Mouse (Mus musculus) heart, postnatal 0 days (tissue): ENCODE results near the gene Amz2. TPM values are rescaled to one million over a fixed set of nuclear protein-coding genes. Genes with fewer than 3 reads are reported as not detected.

ENCODE experiments used
- ATAC-seq: fragments of 200-750 bp; cut with Nextera tagmentation; 2 replicates; pipeline ENCODE4 v1.8.0; 2017; ENCODE audit warnings: low read depth, moderate number of reproducible peaks, moderate library complexity; ENCODE audit not compliant: insufficient read depth
- DNase-seq: peaks from one replicate; pipeline ENCODE4 v3.0.0-alpha.2; 2016; ENCODE audit warnings: low spot score
- H3K27ac ChIP-seq: fragments of 300-500 bp; sonication (generic); 2 replicates; pipeline ENCODE4 v1.5.1; 2014; ENCODE audit warnings: low read depth, mild to moderate bottlenecking
- H3K27me3 ChIP-seq: fragments of 300-500 bp; sonication (generic); 2 replicates; pipeline ENCODE4 v1.6.1; 2014; ENCODE audit warnings: low read length, mixed read lengths; ENCODE audit not compliant: control insufficient read depth, insufficient read depth
- H3K36me3 ChIP-seq: fragments of 300-500 bp; sonication (generic); replicated peaks from 2 replicates; pipeline ENCODE4 v1.6.1; 2014; ENCODE audit warnings: low read length, mixed read lengths; ENCODE audit not compliant: control insufficient read depth, insufficient read depth
- H3K4me1 ChIP-seq: fragments of 300-500 bp; sonication (generic); 2 replicates; pipeline ENCODE4 v1.6.1; 2014; ENCODE audit warnings: antibody characterized with exemption; ENCODE audit not compliant: control insufficient read depth, insufficient read depth
- H3K4me2 ChIP-seq: fragments of 300-500 bp; sonication (generic); 2 replicates; pipeline ENCODE4 v1.6.1; 2014; ENCODE audit warnings: low read depth, mild to moderate bottlenecking, low read length, moderate library complexity
- H3K4me3 ChIP-seq: fragments of 300-500 bp; sonication (generic); 2 replicates; pipeline ENCODE4 v1.5.1; 2014; ENCODE audit warnings: low read depth, low read length
- H3K9ac ChIP-seq: fragments of 300-500 bp; sonication (generic); replicated peaks from 2 replicates; pipeline ENCODE4 v1.6.1; 2014; ENCODE audit warnings: low read depth, low read length, mixed read lengths
- H3K9me3 ChIP-seq: fragments of 300-500 bp; sonication (generic); replicated peaks from 2 replicates; pipeline ENCODE4 v1.6.1; 2016; ENCODE audit warnings: low read length; ENCODE audit not compliant: control insufficient read depth
- CTCF ChIP-seq: IDR thresholded peaks from 2 replicates; pipeline ENCODE4 v1.5.1; 2016; ENCODE audit warnings: antibody characterized with exemption, control low read depth, low read depth
- EP300 ChIP-seq: IDR thresholded peaks from 2 replicates; pipeline ENCODE4 v1.6.1; 2016; ENCODE audit warnings: antibody characterized with exemption, low read depth
- WGBS: fragments of 180-500 bp; shearing (Covaris S2); extraction: QIAGEN DNeasy Blood & Tissue Kit; methylation state at CpG from one replicate; pipeline ENCODE4 v1.1.7; 2014; 5-methylcytosine and 5-hydroxymethylcytosine counted together
- polyA plus RNA-seq: library from polyadenylated mRNA; unstranded; fragments of >200 nt; fragmentation: Nextera tagmentation; extraction: Ambion mirVana; gene quantifications from 2 replicates; pipeline ENCODE4 v1.2.1, GENCODE M21; 2015
- total RNA-seq: library from RNA; depleted of rRNA; stranded (reverse); fragments of >200 nt; gene quantifications from 2 replicates; pipeline ENCODE4 v1.2.3, GENCODE M21; 2014; ENCODE audit warnings: low replicate concordance

Gene Amz2
- total and polyA plus RNA-seq, 2 experiments from 2014 or later, result 33.7 to 65.6 TPM

DNA sequence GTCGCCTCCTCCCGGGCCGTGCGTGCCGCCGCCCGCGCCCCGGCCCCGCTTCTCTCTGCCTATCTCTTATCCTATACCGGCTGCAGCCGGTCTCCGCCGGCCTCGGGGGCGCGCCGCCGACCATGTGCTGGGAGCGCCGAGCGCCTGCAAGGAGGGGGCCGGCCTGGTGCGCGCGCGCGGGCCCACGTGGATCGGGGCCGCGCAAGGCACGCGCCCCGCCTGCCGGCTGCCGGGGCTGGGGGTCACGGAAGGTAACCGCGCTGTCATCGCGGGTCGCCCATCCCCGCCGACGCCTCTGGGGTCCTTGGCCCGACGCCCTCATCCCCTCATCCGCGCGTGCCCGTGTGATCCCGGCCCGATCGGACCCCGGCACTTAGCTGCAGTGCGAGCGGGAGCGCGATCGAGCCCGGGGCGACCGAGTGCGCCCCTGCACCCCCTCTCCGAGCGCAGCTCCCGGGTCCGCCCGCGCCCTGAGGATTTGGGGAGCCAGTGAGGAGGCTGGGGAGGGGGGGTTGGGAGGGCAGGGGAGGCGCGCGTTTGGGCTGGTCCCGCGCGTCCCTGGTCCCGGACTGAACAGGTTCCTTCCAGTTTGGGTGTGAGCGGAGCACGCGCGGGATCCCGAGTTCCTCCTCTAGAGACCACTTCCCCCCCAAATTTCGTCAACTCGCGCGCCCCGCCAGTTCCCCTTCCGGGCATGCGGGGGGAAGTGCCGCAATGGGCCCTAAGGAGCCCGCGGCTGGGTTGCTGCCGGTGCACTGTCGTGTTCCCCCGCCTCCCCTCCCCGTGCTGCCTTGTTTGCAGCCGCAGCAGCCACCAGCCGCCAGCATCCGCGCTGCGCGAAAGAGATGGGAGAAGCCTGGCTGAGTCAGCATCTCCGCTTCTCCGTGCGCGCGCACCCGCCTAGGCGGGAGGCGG lies 47.7 kb downstream of the Amz2 start, which contains the start of the genes Arsg and Slc16a6:
Gene Arsg, plus strand, starts transcription at position 204 of the 915 bp plus-strand sequence.
Gene Slc16a6, minus strand, starts transcription at position 428 of the 915 bp plus-strand sequence.
- DNase-seq (peak; percentile 77), ATAC-seq (peak; percentile 82)
- H3K4me2 ChIP-seq, result peak within 1 kb of the TSS; percentile 98
- H3K4me1 ChIP-seq, result 0 out of 2 replicates have a peak, but pooled peaks cover 3% of the 10 kb centered on the region
- WGBS, result under 1% methylated on average over 90 of the region's 111 CpGs
- H3K36me3 ChIP-seq, result no peaks in the 10 kb centered on the region
- 0 out of 2 replicates have a peak, but pooled peaks cover 8% of the 10 kb centered on the region for H3K27me3 ChIP-seq
- H3K9me3 ChIP-seq, result no peaks in the 10 kb centered on the region
- peak within 1 kb of the TSS; percentile 83 for H3K9ac ChIP-seq
- TF ChIP-seq CTCF, result no peak
- no peak for TF ChIP-seq EP300
- peak within 1 kb of the TSS; percentile 86 for H3K4me3 ChIP-seq
- peak within 1 kb of the TSS; percentile 88 for H3K27ac ChIP-seq

DNA sequence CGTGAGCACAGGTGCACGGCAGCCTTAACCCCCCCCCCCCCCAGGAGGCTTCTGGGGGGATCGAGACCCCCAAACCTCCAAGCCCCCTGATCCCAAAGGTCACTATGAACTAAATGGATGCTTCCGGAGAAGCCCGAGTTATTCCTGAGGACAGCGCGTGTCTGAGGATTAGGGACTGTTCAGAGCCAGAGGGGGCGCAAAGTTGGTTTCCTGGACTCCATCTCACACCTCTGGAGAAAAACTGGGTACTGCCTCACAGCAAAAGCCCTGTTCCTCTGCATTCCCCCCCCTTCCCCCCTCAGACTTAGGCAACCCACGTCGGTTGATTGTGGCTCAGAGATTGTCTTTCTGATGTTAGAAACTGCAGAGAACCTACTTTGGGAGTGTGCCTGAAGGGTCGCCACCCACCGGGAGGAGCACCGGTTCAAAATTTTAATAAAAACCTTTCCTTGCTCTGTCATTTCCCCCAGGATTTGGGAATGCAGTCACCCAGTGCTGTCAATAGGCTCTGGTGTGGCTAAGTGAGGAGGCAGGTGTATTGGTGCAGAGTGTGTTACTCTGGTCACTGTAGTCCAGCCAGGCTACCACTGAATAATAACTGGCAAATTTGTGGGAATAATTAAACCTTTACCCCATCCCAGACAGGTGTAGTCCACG lies 48.5 kb downstream of the Amz2 start:
- Histone ChIP-seq H3K36me3 (no peaks in the 10 kb centered on the region), H3K4me3 (peak overlapping the region; percentile 86), H3K4me1 (0 out of 2 replicates have a peak, but pooled peaks cover 3% of the 10 kb centered on the region), H3K9ac (peak overlapping the region; percentile 83), H3K27me3 (0 out of 2 replicates have a peak, but pooled peaks cover 8% of the 10 kb centered on the region), H3K4me2 (peak overlapping the region; percentile 98), H3K9me3 (no peaks in the 10 kb centered on the region), H3K27ac (peak overlapping the region; percentile 88; the same call in 1 of the 2 replicates)
- DNase-seq, result no peak
- ATAC-seq, result no peak
- no peak for TF ChIP-seq CTCF
- WGBS, result 14% methylated on average over 14 of the region's 14 CpGs

DNA sequence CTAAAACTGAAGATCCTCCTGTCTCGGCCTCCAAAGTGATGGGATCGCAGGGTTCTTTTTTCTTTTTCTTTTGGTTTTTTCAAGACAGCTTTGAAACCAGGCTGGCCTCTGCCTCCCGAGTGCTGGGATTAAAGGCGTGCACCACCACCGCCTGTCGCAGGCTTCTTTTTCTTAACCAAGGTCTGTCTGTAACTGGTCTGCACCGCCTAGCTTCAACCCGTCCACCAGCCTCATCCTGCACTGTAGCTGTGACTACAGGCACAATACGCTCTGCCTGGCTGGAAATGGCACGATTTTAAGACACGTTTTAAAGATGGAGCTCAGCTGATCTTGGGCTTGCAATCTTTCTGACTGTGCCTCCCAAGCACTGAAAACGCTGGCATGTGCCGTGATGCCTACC lies 49.1 kb downstream of the Amz2 start:
- TF ChIP-seq EP300 (no peak), CTCF (no peak)
- no peak overlapping the region for H3K27ac ChIP-seq
- 0 out of 2 replicates have a peak, but pooled peaks cover 8% of the 10 kb centered on the region for H3K27me3 ChIP-seq
- H3K4me1 ChIP-seq, result 0 out of 2 replicates have a peak, but pooled peaks cover 3% of the 10 kb centered on the region
- no peak for ATAC-seq
- no peak overlapping the region for H3K4me2 ChIP-seq
- no peak overlapping the region for H3K4me3 ChIP-seq
- 91% methylated on average over 13 of the region's 13 CpGs for WGBS
- H3K36me3 ChIP-seq, result no peaks in the 10 kb centered on the region
- no peak for DNase-seq
- H3K9ac ChIP-seq, result no peak overlapping the region
- H3K9me3 ChIP-seq, result no peaks in the 10 kb centered on the region

DNA sequence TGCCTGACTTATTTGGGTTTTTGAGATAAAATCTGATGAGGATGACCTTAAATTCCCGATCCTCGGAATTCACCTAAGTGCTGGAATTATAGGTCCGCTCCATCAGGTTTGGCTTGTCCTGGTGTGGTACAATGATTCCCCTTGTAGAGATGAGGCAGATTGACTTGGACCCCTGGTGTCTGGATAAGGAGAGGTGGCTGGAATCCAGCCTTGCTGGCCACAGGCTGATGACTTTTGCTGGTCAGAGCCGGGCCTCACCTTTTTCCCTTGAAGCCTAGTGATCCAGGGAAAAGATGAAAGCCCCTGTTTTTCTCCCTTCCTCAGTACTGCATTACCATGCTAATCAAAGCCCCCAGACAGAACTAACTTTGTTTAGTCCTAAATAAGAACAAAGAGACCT lies 50.0 kb downstream of the Amz2 start:
- WGBS, result 87% methylated on average over 4 of the region's 4 CpGs
- TF ChIP-seq EP300 (no peak), CTCF (no peak)
- no peak overlapping the region for H3K9ac ChIP-seq
- no peak overlapping the region for H3K4me2 ChIP-seq
- no peaks in the 10 kb centered on the region for H3K36me3 ChIP-seq
- H3K27ac ChIP-seq, result no peak overlapping the region
- 0 out of 2 replicates have a peak, but pooled peaks cover 3% of the 10 kb centered on the region for H3K4me1 ChIP-seq
- H3K27me3 ChIP-seq, result 0 out of 2 replicates have a peak, but pooled peaks cover 8% of the 10 kb centered on the region
- no peaks in the 10 kb centered on the region for H3K9me3 ChIP-seq
- no peak for DNase-seq
- no peak for ATAC-seq
- H3K4me3 ChIP-seq, result no peak overlapping the region

DNA sequence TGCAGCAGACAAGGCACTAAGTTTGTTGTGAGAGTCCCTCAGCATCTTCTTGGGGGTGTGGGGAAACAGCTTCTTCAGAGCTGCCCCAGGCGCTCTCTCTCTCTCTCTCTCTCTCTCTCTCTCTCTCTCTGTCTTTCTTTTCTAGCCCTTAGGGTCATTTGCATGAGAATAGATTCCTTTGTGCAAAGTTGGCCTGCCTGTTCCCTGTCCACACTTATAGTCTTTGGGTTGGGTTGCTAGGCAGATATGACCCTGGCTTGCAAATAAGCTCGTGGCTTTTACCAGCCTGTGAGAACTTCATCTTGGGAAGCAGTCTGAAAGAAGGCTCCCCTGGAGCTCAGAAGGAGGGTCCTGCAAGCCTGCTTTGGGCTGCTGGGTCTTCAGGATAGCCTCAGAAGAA lies 50.5 kb downstream of the Amz2 start:
- H3K9me3 ChIP-seq, result no peaks in the 10 kb centered on the region
- H3K4me2 ChIP-seq, result no peak overlapping the region
- H3K4me3 ChIP-seq, result no peak overlapping the region
- ATAC-seq (no peak), DNase-seq (no peak)
- WGBS, result 68% methylated on average over 2 of the region's 2 CpGs
- H3K27ac ChIP-seq, result no peak overlapping the region
- H3K9ac ChIP-seq, result no peak overlapping the region
- TF ChIP-seq CTCF (no peak), EP300 (no peak)
- no peaks in the 10 kb centered on the region for H3K36me3 ChIP-seq
- 0 out of 2 replicates have a peak, but pooled peaks cover 3% of the 10 kb centered on the region for H3K4me1 ChIP-seq
- 0 out of 2 replicates have a peak, but pooled peaks cover 8% of the 10 kb centered on the region for H3K27me3 ChIP-seq
